Mouse (Mus musculus) embryo, embryonic 9.5 days (tissue): ENCODE data around the gene AC170998.1.
"Not testable (repeated sequence)": the region's sequence is repeated elsewhere in the genome, so short reads cannot be mapped to it uniquely, and the experiment has no call there.

ENCODE experiments used
- DNase-seq: peaks from one replicate; pipeline ENCODE4 v3.0.0-alpha.2; 2017; ENCODE audit errors: extremely low spot score

The AC170998.1 gene

DNA sequence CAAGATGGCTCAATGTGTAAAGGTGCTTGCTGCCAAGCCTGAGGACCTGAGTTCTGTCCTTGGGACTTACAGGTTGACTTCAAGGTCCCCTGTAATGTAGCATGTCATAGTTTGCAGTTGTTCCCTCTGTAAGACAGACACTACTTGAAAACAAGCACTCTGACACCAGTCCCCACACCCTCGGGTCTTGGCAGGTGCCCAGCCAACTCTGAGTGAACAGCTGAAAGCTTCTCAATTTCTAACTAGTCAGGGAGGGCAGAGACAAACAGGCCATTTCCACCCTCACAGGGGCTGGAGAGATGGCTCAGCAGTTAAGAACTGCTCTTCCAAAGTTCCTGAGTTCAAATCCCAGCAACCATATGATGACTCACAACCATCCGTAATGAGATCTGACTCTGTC is 31.6 kb downstream of the AC170998.1 start:
- DNase-seq: no peak

- DNase-seq: no peak
Observed at GRCm38 (mm10) chr17:28760736-28761312, 34.9 kb downstream of the AC170998.1 start.

GRCm38 (mm10) chr17:28761871-28762270 is 36.0 kb downstream of the AC170998.1 start:
- peak; percentile 68 for DNase-seq

DNA sequence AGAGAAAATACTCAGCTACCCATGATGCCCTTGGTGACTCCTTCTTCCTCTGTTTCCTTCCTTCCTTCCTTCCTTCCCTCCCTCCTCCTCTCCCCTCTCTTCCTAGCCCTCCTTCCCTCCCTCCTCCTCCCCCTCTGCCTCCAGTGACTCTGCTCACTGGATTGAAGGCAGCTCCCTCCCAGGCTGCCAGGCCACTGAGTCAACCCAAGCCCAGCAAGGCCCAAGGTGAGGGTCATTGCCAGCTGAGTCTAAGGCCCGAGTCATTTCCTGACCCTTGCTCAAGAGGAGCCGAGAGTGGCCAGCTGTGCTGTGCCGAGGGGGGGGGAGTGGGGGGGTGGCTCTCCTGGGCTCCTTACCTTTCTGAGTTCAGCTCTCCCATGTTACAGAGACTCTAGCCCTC is 40.3 kb downstream of the AC170998.1 start:
- no peak for DNase-seq

DNA sequence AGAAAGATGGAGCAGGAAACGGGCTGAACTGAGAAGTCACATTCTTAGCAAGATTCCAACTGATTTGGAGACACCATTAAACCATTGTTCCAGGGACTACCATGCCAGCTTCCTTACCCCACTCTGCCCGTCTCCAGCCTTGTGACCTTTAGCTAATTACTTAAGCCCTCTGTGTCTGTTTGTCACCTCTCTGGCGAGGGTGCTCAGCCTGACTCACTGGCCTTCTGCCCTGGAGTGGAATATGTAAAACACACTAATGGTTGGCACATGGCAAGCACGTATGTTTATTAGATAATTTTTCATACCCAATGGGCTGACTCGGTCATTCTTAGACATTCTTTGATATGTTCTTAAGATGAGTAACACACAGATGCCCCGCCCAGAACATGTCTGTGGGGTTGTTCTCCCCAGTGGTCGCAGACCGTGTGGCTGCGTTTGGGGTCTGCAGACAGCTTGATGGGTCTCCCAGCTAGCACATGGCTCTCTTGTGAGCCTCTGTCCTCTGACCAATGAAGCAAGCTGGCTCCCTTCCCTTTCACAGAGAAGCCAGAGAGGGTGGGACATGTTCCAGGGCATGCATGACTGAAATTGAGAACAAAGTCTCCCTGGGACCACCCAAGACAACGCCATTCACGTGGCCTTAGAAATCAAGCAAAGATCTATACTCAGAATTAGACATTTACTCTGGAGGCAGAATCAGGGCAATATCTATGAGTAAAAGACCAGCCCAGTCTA is 41.1 kb downstream of the AC170998.1 start:
- no peak for DNase-seq

DNA sequence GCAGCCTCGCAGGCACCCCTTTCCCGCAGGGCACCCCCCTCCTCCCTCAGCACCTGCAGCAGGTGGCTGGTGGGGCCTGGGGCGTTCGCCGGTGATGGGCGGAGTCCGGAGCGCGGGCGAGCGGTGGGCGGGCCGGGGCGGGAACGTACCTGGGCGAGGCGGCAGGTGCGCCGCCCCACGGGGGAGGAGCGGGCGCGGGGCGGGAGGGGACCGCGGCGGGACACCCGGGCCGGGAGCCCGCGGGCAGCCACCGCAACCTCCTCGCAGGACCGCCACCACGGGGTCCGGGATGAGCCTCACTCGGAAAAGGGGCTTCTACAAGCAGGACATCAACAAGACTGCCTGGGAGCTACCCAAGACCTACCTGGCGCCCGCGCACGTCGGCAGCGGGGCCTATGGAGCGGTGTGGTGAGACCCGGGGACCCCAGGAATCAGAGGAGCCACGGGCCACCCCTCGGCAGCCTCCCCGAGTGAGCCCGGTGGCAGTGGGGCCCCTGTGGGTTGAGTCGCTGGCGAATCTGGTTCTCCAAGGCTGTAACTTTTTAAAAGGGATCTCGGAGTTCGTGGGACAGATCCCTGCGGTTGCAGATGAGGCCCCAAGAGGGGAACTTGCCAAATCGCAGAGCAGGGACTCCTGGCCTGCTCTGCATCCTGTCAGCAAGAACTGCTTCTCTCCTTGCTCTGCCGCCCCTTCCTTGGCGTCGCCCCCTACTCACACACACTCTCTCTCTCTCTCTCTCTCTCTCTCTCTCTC is 43.4 kb downstream of the AC170998.1 start, which contains the start of gene Mapk13:
Gene Mapk13 (plus strand): TSS at position 177 of the 754 bp plus-strand sequence.
- peak; percentile 34 for DNase-seq

- peak; percentile 54 for DNase-seq
Observed at GRCm38 (mm10) chr17:28769875-28770421, 44.1 kb downstream of the AC170998.1 start.

GRCm38 (mm10) chr17:28771289-28771688 is 45.4 kb downstream of the AC170998.1 start:
- DNase-seq: no peak

- not testable (repeated sequence) for DNase-seq
Observed at GRCm38 (mm10) chr17:28774303-28774702, 48.4 kb downstream of the AC170998.1 start.

GRCm38 (mm10) chr17:28775161-28775560 is 49.3 kb downstream of the AC170998.1 start:
- no peak for DNase-seq
